Mouse (Mus musculus) T-helper 17 cell (primary cell): ENCODE data around the gene Tle6.

ENCODE experiments used
- in situ Hi-C, 2 experiments: fragments of 300-600 bp; cut with MboI, MseI; formaldehyde crosslinking; loops; 1 replicate in 1 of 2; 2 replicates in 1 of 2; pipeline ENCODE4 v1.15.1; 2025; ENCODE audit warnings: high pct_unique_total_duplicates in 2 of 2

Tle6 gene

DNA sequence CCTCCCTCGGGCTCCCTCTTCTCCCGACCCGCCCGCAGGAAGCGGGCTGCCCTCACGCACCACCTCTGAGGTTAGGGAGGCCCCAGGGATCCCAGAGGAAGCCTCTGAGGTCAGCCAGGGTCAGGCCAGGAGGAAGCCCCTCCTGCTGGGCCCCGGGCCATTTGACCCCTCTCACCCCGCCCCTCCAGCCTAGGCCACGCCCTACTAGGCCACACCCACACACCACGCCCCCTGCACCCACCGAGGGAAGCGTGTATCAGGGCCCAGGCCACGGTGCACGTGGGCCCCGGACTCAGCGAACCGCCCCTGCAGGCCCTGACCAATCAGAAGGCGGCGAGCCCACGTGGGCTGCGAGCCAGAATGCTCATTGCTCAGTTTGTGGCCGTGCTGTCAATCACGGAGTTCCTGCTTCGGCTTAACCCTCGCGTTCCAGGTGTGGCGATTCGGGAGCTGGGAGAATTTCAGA, at the start of gene Tle6:
Tle6 (minus strand) TSS at position 336 of the 466 bp plus-strand sequence.
- in situ Hi-C loops: loop anchor here in 1 of 2 experiments (5.0 kb wide), 1 partner anchor 1203 kb away; the partner anchor contains the start of gene Mbd3

DNA sequence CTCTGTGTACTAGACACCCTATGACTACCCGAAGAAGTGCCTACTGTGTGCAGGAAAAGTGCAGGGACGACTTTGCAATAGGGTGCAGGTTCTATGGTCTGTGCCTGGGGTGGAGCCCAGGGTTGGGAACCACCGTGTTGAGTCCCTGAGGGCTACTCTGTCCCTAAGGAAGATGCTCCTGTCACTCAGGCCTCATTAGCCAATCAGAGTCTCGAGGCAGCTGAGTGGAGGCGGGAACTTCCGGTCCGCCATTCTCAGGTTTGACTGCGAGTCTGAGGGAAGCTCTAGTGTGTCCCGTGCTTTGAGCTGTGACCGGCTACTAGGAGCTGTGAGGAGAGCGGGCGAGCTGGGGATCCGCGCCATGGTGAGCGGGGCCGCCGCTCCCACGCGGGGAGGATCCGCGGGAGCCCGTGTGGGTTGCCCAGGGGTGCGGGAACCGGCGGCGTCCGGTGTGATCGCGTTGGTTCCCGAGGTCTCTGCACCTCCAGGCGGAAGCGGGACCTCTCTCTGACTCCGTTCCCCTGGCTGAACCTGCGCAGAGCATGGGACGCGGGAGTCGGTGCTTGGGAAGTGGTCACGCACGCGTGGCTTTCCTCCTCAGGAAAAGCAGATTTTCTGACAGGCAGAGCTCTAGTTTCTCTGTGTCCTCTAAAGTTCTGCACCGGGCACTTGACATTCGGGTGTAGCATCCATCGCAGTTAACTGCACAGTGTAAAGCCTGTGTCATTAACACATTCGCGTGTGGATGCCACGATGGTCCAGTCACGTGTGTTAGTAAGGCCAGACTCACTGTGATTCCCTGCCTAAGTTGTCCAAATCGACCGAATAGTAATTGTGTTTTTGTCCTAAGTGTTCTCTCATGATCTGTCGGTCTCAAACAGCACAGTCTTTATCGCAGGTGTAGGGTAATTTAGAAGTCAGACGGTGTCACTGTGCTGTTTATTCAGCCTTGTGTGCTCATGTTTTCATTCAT, 48.2 kb upstream of the Tle6 start, which contains the start of gene Gm10778:
Gm10778 (plus strand) TSS at position 257 of the 973 bp plus-strand sequence.
- in situ Hi-C loops: loop anchor here (10.0 to 25.0 kb wide), 3 partner anchors 56 to 1138 kb away; partner anchors contain the start of gene Zfp433 (in 1 of the 2)

DNA sequence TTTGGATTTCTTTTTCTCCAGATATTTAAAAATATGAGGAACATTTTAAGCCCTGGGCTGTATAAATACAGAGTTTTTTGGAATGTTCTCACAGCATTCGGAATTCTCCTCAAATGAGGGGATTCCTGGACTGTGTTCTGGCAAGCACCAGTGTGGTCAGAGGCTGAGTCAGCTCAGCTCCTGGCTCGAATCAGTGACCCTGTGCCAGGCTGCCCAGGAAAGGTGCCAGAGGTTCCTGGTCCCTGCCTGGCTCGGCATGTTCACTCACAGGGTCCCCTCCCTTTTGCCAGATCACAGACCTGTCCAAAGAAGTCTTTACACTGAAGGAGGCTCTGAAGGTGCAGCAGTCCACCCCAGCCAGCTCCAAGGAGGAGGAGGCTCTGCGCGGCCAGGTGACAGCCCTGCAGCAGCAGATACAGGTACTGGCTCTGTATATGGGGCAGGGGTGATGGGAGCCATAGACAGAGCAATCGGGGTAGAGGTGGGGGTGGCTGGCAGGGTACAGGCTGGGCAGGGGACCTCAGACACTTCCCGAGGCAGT, 45.2 kb upstream of the Tle6 start:
- in situ Hi-C loops: loop anchor here (10.0 to 25.0 kb wide), 3 partner anchors 59 to 1141 kb away; partner anchors contain the start of gene Zfp433 (in 1 of the 2)

DNA sequence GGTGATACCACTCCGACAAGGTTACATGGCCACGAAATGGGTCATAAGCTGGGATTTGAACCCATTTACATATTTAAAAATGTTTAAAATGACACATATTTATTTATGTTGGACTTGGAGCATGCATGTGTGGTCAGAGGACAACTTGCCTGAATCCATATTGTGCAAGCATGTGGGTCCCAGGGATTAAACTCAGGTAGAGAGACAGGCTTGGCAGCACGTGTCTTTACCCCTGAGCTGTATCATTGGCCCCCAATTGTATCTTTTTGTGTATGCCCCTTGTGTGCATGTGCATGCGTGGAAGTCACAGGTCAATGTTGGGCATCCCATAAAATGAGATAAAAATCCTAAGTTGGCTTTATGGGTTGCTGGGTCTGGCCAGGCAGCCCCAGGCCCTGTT, 44.5 kb upstream of the Tle6 start:
- in situ Hi-C loops: loop anchor here (10.0 to 25.0 kb wide), 3 partner anchors 59 to 1142 kb away; partner anchors contain the start of gene Zfp433 (in 1 of the 2)

DNA sequence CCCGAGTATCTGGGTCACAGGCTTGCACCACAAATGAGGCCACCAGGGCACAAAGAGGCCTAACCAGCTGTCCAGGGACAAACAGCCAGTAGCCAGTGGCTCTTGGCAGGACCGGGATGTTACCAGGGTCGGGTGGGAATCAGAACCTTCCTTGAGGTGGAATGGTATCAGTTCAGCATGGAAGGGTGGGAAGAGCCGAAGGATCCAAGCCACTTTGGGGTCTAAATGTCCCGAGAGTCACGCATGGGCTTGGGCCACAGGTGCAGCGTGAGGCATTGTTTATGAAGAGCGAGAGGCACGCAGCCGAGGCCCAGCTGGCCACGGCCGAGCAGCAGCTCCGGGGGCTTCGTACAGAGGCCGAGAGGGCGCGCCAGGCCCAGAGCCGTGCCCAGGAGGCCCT, 43.8 kb upstream of the Tle6 start:
- in situ Hi-C loops: loop anchor here (5.0 to 25.0 kb wide), 4 partner anchors 60 to 1143 kb away; partner anchors contain the start of gene Zfp433 (in 1 of the 2)

DNA sequence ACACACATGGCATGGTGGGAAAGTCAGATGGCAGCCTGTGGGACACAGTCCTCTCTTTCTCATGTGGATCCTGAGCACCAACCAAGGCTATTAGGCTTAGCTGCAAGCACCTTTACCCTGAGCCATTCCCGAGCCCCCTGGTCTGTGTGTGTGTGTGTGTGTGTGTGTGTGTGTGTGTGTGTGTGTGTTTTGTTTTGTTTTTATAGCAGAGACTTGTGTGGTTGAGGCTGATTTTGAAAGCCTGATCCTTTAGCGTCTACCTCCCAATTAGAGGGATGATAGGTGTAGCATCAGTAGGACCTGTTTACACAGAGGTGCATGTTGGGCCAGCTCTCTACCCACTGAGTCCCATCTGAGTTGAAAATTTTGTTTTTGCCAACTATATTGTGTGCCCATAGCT, 43.3 kb upstream of the Tle6 start:
- in situ Hi-C loops: loop anchor here (5.0 to 25.0 kb wide), 4 partner anchors 61 to 1143 kb away; partner anchors contain the start of gene Zfp433 (in 1 of the 2)

DNA sequence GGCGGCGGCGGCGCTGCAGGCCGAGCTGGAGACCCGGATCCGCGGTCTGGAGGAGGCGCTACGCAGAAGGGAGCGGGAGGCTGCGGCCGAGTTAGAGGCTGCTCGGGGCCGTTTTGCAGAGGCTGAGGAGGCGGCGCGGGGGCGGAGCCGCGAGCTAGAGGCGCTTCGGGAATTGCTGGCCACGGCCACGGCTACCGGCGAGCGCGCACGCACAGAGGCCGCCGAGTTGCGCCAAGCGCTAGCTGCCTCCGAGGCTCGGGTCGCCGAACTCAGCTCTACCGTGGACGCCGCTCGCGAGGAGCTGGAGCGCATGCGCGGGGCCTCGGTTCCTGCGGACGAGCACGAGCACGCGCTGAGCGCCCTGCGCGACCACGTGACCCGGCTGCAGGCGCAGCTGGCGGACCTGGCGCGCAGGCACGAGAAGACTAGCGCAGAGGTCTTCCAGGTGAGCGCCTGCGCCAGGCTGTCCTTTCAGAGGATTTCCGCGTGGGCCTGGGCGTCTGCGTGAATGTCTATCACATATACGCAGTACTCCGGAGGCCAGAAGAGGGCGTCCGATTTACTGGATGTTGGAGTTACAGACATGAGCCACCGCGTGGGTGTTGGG, 42.7 kb upstream of the Tle6 start:
- in situ Hi-C loops: loop anchor here (5.0 to 25.0 kb wide), 4 partner anchors 61 to 1144 kb away; partner anchors contain the start of gene Zfp433 (in 1 of the 2)

DNA sequence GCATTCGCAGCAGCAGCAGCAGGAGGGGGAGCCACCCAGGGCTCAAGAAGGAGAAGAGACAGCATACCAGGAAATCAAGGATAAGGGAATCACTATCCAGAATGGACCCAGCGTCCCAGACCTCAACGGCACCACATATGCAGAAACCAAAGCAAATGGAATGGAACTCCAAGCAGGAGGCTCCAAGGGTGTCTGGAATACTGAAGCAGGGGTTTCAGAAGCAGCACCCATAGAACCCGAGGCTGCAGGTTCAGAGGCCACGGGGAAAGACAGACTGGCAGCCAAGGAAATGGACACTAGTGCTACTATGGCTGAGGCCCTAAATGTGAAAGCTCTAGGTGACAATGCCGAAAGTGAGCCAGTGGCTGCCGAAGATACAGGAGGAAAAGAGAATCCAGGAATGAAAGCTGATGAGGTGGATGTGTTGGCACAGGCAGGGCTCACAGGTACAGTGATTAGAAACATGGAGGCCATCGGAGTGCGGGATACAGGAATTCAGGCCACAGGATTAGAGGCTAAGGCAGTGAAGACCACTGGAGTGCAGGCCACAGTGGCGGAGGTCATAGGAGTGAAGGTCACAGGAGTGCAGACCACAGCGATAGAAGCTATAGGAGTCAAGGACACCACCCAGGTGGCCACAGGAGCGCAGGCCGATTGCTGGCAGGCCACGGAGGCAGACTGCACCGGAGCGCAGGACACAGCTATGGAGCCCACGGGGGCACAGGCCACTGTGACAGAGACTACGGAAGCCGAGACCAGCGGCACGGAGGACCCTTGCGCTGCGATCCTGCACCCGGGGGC, 42.0 kb upstream of the Tle6 start:
- in situ Hi-C loops: loop anchor here (5.0 to 25.0 kb wide), 4 partner anchors 62 to 1144 kb away; partner anchors contain the start of gene Zfp433 (in 1 of the 2)

DNA sequence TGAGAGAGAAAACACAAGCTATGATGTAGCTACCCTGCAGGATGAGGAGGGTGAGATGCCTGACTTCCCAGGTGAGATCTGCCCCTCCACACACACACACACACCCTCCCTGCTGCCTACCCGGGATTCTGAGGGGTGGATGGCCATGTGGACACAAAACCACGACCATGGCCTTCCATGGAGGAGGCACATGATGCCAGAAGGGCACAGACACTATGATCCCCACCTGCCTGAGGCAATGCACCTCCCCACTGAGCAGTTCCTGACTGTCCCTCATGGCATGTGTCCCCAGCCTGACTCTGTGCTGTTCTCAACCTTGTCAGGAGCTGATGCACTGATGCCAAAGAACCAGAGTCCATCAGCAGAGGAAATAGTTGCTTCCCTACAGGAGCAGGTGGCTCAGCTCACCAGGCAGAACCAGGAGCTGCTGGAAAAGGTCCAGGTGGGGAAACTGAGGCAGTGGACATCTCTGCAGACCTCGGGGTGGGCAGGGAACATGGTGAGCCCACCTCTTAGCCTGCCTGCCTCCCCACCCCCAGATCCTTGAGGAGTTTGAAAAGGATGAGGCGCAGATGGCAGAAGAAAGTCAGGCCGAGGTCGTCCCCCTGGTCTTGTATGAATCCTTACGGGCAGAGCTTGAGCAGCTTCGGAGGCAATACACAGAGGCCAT, 41.2 kb upstream of the Tle6 start:
- in situ Hi-C loops: loop anchor here (5.0 to 25.0 kb wide), 4 partner anchors 63 to 1145 kb away; partner anchors contain the start of gene Zfp433 (in 1 of the 2)

DNA sequence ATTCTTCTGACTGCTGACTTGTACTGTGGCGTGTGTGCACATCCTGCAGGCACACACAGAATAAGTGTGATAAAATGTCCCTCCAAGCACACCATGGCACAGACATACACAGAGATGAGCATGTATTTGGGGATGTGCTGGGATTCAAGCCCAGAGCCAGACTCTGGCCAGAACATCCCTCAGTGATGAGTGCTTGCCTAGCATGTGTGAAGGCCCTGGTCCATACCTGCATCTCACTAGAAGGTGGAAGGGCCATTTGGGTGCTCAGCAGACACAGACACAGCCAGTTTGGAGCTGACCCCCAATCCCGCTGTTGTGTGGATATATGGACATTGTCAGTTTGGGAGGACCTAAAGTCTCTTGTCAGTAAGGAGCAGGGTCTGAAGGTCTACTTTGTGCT, 40.7 kb upstream of the Tle6 start:
- in situ Hi-C loops: loop anchor here (5.0 to 25.0 kb wide), 4 partner anchors 63 to 1146 kb away; partner anchors contain the start of gene Zfp433 (in 1 of the 2)

DNA sequence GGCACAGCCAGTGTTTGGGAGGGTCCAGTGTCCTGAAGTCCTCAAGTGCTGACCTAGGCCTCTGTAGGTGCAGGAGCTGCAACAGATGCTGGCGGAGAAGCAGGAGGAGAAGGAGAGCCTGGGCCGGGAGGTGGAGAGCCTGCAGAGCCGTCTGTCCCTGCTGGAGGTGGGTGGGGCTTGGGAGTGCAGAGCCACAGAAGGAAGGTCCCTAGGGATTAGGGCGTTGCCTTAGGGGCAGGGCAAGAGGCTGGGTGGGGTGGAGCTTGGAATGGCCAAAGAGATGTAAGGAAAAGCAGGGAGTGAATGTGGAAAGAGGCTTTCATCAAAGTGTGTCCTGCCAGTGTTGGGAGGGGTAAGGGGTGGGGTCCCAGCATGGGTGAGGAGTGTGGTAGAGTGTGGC, 40.0 kb upstream of the Tle6 start:
- in situ Hi-C loops: loop anchor here (5.0 to 25.0 kb wide), 4 partner anchors 64 to 1146 kb away; partner anchors contain the start of gene Zfp433 (in 1 of the 2)

DNA sequence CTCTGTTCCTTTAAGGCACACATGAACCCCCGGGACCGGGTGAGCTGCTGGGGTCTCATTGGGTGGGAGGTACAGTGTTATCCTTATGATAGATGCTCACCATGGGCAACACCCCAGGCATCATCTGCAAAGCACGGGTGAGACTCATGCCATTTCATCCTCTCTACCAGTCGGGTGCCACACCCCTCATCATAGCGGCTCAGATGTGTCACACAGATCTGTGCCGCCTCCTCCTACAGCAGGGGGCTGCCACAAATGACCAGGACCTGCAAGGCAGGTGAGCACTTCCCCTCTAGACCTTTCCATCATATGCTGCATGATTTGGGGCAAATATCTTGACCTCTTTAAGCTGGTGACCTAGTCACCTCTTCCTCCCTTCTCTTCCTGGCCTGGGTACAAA, 37.2 kb upstream of the Tle6 start:
- in situ Hi-C loops: loop anchor here (5.0 to 25.0 kb wide), 3 partner anchors 349 to 1149 kb away; partner anchors contain the start of gene Tdg (in 1 of the 2)

DNA sequence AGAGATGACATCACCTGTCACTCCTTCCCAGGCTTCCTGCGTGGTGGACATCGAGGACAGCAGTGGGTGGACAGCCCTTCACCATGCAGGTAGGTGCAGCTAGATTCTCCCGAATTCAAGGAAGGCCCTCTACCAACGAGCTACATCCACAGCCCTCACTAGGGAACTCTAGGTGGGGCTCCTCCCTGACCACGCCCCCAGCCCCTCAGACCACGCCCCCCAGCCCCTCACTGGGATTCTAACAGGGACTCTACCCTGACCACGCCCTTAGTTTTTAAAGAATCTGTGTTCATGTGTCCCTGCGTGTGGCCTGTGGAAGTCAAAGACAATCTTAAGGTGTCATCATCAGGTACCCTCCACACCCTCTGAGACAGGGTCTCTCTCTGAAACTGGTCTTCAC, 35.5 kb upstream of the Tle6 start:
- in situ Hi-C loops: loop anchor here (5.0 to 25.0 kb wide), 3 partner anchors 351 to 1151 kb away; partner anchors contain the start of gene Tdg (in 1 of the 2)

DNA sequence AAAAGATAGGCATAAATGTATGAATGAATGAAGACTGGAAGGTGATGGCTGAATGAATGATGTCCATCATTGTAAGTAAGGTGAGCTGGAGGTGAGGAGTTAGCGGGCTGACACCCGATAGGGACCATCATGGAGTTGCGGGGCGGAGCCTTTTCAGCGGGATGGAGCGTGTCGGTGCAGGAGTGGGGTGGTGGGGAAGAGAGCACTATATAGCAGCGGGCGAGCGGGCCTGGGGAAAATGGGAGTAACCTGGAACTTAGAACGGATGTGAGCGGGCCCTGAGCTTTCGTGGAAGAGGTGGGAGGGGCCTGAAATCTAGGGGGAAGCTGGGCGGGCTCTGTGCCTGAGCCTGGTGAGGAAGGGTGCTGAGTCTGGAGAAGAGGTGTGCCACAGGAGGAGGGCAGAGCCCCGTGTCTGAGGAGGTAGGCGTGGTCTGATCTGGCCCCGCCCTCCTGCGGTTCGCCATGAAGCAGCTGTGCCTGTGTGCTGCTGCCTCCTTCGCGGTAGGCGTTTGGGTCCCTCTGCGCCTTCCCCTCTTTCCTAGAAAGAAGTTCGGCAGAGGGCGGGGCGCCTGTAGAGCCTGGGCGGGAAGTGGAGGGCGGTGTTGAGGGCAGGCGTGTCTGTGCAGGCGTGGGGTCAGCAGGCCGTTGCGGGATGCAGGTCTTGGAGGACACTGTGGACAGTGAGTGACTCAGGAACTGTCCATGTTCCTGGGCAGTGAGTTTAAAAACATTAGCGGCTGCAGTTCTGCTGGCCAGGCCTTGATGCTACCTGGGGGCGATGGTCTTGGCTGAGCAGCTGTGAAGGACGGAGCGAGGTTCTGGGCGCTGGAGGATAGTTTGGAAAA, 32.6 kb upstream of the Tle6 start:
- in situ Hi-C loops: loop anchor here (25.0 kb wide), 2 partner anchors 354 to 1154 kb away; no protein-coding TSS in a partner anchor

DNA sequence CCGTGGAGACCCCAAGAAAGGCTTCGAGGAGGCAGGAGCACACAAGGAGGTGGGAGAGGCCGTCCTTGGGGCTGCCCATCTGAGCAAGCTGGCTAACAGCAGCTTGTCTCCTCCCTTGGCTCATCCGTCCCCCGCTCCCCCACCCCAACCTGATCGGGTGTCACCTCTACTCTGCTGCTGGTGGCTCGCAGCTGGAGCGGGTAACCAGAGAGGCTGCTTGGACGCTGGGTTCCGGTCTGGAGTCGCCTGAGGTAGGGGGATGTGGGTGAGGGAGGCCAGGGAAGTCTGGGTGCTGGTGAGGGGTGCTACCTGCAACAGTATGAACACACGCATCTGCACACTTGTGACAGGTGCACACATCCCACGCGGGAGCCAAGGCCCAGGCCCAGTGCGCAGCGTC, 27.5 kb upstream of the Tle6 start, which contains the start of gene Ankrd24:
Ankrd24 (plus strand) TSS at position 151 of the 400 bp plus-strand sequence.
- in situ Hi-C loops: loop anchor here (25.0 kb wide), 2 partner anchors 359 to 1159 kb away; no protein-coding TSS in a partner anchor

DNA sequence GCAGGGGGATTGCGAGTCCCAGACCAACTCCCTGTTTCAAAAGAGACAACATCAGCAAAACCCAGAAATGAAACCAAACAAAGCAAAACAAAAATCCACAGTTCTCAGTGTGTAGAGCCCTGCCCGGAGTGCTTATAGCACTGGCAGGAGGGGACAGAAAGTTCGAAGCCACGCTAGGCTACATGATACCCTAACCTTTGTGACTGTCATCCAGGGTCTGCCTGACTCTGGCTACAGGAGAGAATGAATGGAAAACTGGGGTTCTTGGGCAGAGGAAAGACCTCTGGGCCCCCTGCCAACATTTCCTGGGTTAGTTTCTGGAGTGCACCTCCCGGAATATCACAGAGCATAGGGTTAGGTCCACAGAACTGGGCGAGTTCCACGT, 27.0 kb upstream of the Tle6 start:
- in situ Hi-C loops: loop anchor here (25.0 kb wide), 2 partner anchors 359 to 1159 kb away; no protein-coding TSS in a partner anchor

DNA sequence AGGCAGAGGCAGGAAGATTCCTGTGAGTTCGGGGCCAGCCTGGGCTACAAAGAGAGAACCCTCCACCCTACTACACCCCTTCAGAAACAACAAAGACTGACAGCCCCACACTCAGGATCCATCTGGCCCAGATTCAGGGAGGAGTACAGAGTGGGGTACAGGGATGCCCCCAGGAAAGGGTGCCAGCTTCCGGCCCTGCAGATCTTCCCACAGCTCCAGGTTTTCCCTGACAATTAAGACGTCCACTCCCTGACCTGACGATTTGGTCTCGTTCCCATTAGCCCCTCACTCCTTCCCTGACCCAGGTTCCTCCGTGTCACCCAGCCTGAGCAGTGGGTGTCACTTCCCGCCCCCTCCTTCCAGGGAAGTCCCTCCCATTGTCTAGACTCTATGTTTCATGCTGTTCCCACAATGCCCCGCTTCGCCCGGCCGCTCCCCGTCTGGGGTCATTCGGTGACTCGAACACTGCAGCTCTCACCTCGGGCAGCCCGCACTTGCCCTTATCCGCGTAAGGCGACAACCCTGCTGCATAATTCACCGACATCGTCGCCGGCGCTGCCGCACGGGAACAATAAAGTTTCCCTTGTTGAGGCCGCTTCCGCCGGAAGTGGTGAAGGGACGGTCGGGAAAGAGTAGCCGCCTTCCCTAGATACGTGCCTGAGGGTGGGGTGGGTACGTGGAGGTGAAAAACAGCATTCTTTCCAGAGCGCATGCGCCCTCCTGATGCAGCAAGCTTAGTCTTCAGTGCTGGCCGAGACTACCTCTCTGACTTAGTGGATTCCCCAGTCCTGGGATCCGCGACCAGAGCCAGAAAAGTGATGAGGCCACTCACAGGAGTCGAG, 26.3 kb upstream of the Tle6 start, which contains the start of gene Sirt6:
Sirt6 (minus strand) TSS at position 804 of the 842 bp plus-strand sequence.
- in situ Hi-C loops: loop anchor here (25.0 kb wide), 2 partner anchors 360 to 1160 kb away; no protein-coding TSS in a partner anchor
